ENCODE assay signal across 8 mouse cellular contexts in genomic region chr6:48566312-48566711, GRCm38 (mm10). TPM values are rescaled to one million over a fixed set of nuclear protein-coding genes. Genes with fewer than 3 reads are reported as not detected.
DNase-seq lines count a peak whose midpoint lies in the region; TF ChIP-seq lines count a peak whose summit lies in the region.
"Had no signal": no experiment of that assay in that cellular context is flagged by ENCODE, and none has a peak within 500 bp of the region (broad histone marks: within the 10 kb centered on the region; RNA-seq: fewer than 3 reads in every experiment).

No protein-coding gene starts in this region.

- TF ChIP-seq EP300 in heart, adult 2 months (IDR thresholded peaks at IDR 0.05; ENCODE audit: insufficient read depth, low read depth, low read length): peak; percentile 54; the same call in 1 of the 2 replicates

- intact Hi-C loops in heart, adult 2 months (cut with DNase I): no loop called here
- intact Hi-C loops in left cerebral cortex, postnatal 36 days (cut with DNase I): no loop called here

- DNase-seq in urinary bladder, postnatal 4 days (ENCODE audit: low spot score in 2 of 2): peak; percentile 56 to 74
- DNase-seq in urinary bladder, adult 18-20 months (ENCODE audit: low spot score in 2 of 2): no peak
- peak; percentile 78 to 86 for DNase-seq in heart, adult 2 months
- peak; percentile 91 for DNase-seq in kidney, postnatal 14 days
- DNase-seq in thymus, postnatal 4 days: no peak
- no peak for DNase-seq in layer of hippocampus, postnatal 25 days (ENCODE audit: extremely low spot score in 1 of 2, low spot score in 1 of 2)
- no peak for DNase-seq in left cerebral cortex, postnatal 36 days (ENCODE audit: low spot score in 2 of 2)

- TF ChIP-seq CTCF in heart, adult 2 months (IDR thresholded peaks at IDR 0.05): no peak

- H3K9ac ChIP-seq in heart, adult 2 months (ENCODE audit: low read depth, low read length): no peak overlapping the region
- H3K9ac ChIP-seq: limb, embryonic 15.5 days had no signal

- H3K27ac ChIP-seq in heart, adult 2 months: peak overlapping the region; percentile 51
- H3K27ac ChIP-seq: limb, embryonic 15.5 days had no signal

- no peaks in the 10 kb centered on the region for H3K79me2 ChIP-seq in heart, adult 2 months (replicated peaks; ENCODE audit: control insufficient read depth, insufficient read depth, low read length)

- H3K4me1 ChIP-seq in heart, adult 2 months (ENCODE audit: control insufficient read depth, insufficient read depth, low read length): peaks cover 22% of the 10 kb centered on the region

- H3K4me3 ChIP-seq in heart, adult 2 months: no peak overlapping the region
- H3K4me3 ChIP-seq: limb, embryonic 15.5 days had no signal

- no peaks in the 10 kb centered on the region for H3K36me3 ChIP-seq in heart, adult 2 months (ENCODE audit: control insufficient read depth, insufficient read depth, low read length)

- no peaks in the 10 kb centered on the region for H3K27me3 ChIP-seq in heart, adult 2 months (ENCODE audit: control insufficient read depth, insufficient read depth, low read length)
- H3K27me3 ChIP-seq: limb, embryonic 15.5 days had no signal

- WGBS in heart, adult 2 months: 3% methylated on average over 5 of the region's 5 CpGs

- no peak for TF ChIP-seq POLR2A in heart, adult 2 months (IDR thresholded peaks at IDR 0.05; ENCODE audit: insufficient read depth, low read depth, low read length)

RNA-seq across cellular contexts. Expression of gene Rarres2, which starts 6.3 kb away (rescaled TPM):
- total RNA-seq in heart, adult 2 months (2021): 10 to 100 TPM; 70.9 to 82.4 TPM
- 93.7 and 99.3 TPM in 2 replicates for polyA plus RNA-seq in heart, adult 2 months (2012; rRNA removed)
- total RNA-seq in layer of hippocampus, postnatal 25 days (2021): 10 to 100 TPM; 15.1 to 16.5 TPM
- total RNA-seq in left cerebral cortex, postnatal 36 days (2021): 10 to 100 TPM; 12.5 to 13.1 TPM

RNA-seq across cellular contexts. Expression of gene Lrrc61, which starts 11.7 kb away (rescaled TPM):
- 10 to 100 TPM; 14.9 to 16.6 TPM for total RNA-seq in heart, adult 2 months (2021)
- 13.9 and 19.8 TPM in 2 replicates for polyA plus RNA-seq in heart, adult 2 months (2012; rRNA removed)
- total RNA-seq in layer of hippocampus, postnatal 25 days (2021): 10 to 100 TPM; 34.8 to 39.0 TPM
- 10 to 100 TPM; 31.6 to 43.3 TPM for total RNA-seq in left cerebral cortex, postnatal 36 days (2021)

RNA-seq across cellular contexts. Expression of gene Gm45021, which starts 23.1 kb away (rescaled TPM):
- not detected for total RNA-seq in heart, adult 2 months (2021)
- polyA plus RNA-seq in heart, adult 2 months (2012; rRNA removed): not detected in 2 replicates
- total RNA-seq in layer of hippocampus, postnatal 25 days (2021): not detected
- total RNA-seq in left cerebral cortex, postnatal 36 days (2021): not detected
- polyA plus RNA-seq: limb, embryonic 15.5 days had no signal

RNA-seq across cellular contexts. Expression of gene Repin1, which starts 27.4 kb away (rescaled TPM):
- total RNA-seq in heart, adult 2 months (2021): 10 to 100 TPM; 30.0 to 33.2 TPM
- polyA plus RNA-seq in heart, adult 2 months (2012; rRNA removed): 27.7 and 33.1 TPM in 2 replicates
- total RNA-seq in layer of hippocampus, postnatal 25 days (2021): 10 to 100 TPM; 40.4 to 46.9 TPM
- total RNA-seq in left cerebral cortex, postnatal 36 days (2021): 10 to 100 TPM; 51.8 to 59.8 TPM

RNA-seq across cellular contexts. Expression of gene Gm44965, which starts 27.4 kb away (rescaled TPM):
- total RNA-seq in heart, adult 2 months (2021): not detected
- not detected in 2 replicates for polyA plus RNA-seq in heart, adult 2 months (2012; rRNA removed)
- not detected for total RNA-seq in layer of hippocampus, postnatal 25 days (2021)
- total RNA-seq in left cerebral cortex, postnatal 36 days (2021): not detected

Comparison
In these comparisons a context has a peak if more than half of its experiments do, and no peak if none do; other contexts are left out.
1. DNase-seq: peak in urinary bladder, postnatal 4 days (2 of 2), heart, adult 2 months (2 of 2) and kidney, postnatal 14 days (single experiment); none in urinary bladder, adult 18-20 months (0 of 2), thymus, postnatal 4 days (single experiment), layer of hippocampus, postnatal 25 days (0 of 2) and left cerebral cortex, postnatal 36 days (0 of 2).
2. RNA of gene Rarres2, which starts 6.3 kb away (total RNA-seq): 70.9 to 82.4 TPM in heart, adult 2 months; 15.1 to 16.5 TPM in layer of hippocampus, postnatal 25 days and 12.5 to 13.1 TPM in left cerebral cortex, postnatal 36 days; every median in the first group is over 4 times any median in the second.